Mouse (Mus musculus) R1 (cell line): Measurements from ENCODE around the gene Tmem101.

ENCODE experiments used
- DNase-seq: peaks from one replicate; pipeline ENCODE4 v3.0.0-alpha.2; 2018; ENCODE audit warnings: low read depth, low spot score

The Tmem101 gene

GRCm38 (mm10) chr11:102156786-102157089 lies 534 bp upstream of the Tmem101 start:
- DNase-seq: no peak

- DNase-seq: peak; percentile 44
These were observed 8.8 kb downstream of the Tmem101 start for GRCm38 (mm10) chr11:102147213-102147989.

GRCm38 (mm10) chr11:102146531-102146930 lies 9.7 kb downstream of the Tmem101 start:
- no peak for DNase-seq

DNA sequence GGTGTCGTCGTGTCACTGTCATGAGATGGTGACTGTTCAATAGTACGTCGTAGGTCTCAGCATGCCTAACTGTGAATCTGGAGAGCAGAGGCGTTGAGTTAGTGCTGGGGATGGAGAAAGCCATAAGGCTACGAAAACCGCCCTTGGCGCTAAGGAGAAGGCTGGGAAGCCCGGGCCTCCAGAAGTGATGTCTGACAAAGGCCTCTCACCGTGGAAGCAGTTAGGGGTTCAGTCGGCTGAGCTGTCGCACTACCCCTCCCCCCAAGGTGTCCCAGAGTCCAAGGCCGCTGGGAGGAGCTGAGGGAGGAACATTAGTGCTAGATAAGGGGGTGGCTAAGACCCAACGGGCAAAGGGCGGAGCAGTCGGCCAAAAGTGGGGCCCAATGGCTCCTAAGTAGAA lies 10.2 kb downstream of the Tmem101 start:
- DNase-seq: peak; percentile 39

- DNase-seq: no peak
These were observed 10.7 kb downstream of the Tmem101 start, which contains the start of gene Nags for GRCm38 (mm10) chr11:102145471-102146001. Gene Nags, plus strand, starts transcription at chr11:102145513.

- DNase-seq: peak; percentile 62
These were observed 11.2 kb downstream of the Tmem101 start for GRCm38 (mm10) chr11:102144957-102145470.

GRCm38 (mm10) chr11:102142355-102142754 lies 13.8 kb downstream of the Tmem101 start:
- no peak for DNase-seq

GRCm38 (mm10) chr11:102140508-102140907 lies 15.7 kb downstream of the Tmem101 start:
- peak; percentile 79 for DNase-seq

GRCm38 (mm10) chr11:102138447-102138740 lies 17.8 kb downstream of the Tmem101 start:
- peak; percentile 80 for DNase-seq

DNA sequence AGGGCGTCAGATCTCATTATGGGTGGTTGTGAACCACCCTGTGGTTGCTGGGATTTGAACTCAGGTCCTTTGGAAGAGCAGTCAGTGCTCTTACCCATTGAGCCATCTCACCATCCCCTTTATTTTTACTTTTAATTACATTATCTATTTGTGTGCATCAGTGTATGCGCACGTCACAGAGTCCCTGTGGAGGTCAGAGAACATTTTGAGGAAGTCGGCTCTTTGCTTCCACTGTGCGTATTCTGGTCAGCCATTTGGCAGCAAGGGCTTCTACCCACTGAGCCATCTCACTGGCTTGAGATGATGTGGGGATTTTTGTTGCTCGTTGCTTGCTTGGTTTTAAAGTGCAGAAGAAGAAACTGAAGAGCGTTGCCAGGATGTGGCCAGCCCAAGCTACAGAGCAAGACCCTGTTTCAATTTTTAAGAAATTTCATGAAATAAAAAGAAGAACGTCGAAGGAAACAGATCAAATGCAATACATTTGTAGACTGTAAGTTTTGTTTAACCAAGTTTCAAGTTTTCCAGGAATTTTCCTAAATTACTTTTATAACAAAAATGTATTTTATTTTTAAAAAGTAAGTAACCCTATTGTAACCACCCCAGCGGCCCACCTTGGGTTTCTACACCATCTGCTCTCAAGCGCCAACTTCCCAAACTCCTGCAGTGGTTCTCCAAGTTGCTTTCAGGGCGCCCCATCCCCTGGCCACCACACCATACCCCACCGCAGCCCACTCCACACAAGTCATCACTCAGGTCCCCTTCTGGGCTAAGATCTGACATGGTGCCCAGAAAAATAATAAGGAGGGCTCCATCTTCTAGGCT lies 18.4 kb downstream of the Tmem101 start:
- DNase-seq: no peak

GRCm38 (mm10) chr11:102134516-102134915 lies 21.7 kb downstream of the Tmem101 start:
- peak; percentile 28 for DNase-seq

DNA sequence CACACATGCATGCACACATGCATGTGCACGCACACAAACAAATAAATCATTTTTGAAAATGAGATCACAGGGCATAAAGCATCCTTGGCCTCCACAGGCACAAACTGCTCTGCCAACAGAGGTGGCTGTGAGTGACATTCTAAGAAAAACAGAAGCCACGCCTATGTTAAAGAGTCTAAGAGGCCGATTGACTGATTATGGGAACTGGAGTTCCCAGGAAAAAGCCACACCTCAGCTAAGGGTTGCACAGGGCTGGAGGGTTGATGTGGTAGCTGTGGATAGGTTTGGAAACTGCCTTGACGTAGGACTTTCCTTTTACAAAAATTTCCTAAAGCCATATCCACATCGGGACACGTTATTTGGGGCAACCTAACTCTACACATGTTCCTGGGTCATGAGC lies 38.8 kb downstream of the Tmem101 start:
- no peak for DNase-seq

DNA sequence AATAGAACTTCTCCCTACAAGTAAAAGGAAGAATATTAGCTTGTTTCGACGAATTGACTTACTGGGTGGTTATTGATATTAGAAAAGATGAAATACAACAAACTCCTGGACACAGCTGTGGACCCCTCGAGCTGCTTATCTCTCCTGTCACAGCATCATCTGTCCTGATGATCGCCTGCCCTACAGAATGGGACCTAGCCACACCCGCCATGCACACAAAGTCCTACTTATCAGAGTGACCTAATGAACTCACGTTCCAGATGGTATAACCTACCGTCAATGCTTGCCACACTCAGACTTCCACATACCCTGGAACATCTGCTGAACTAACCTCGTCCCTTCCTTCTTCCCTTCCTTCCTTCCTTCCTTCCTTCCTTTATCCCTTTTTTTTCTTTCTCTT lies 40.0 kb downstream of the Tmem101 start:
- no peak for DNase-seq

DNA sequence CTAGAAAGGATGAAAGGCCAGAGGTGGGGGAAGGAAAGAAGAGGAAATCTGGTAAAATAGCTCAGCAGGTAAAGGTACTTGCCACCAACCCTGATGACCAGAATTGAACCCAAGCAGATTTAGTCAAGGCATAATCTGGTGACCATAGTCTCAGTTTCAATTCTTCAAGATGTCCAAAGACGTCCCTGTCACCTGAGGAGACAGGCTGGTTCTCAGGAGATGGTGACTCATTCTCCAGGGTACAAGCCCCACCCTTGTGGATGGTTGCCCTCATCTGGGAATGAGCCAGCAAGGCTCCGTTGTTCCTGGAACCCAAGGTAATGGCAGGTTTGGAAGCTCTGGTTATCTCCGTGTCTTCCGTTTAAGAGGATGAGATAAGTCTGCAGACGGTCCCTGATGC lies 44.6 kb downstream of the Tmem101 start:
- DNase-seq: no peak

GRCm38 (mm10) chr11:102107732-102108131 lies 48.5 kb downstream of the Tmem101 start, which contains the start of gene Pyy:
Gene Pyy, minus strand, starts transcription at chr11:102107832.
- no peak for DNase-seq

DNA sequence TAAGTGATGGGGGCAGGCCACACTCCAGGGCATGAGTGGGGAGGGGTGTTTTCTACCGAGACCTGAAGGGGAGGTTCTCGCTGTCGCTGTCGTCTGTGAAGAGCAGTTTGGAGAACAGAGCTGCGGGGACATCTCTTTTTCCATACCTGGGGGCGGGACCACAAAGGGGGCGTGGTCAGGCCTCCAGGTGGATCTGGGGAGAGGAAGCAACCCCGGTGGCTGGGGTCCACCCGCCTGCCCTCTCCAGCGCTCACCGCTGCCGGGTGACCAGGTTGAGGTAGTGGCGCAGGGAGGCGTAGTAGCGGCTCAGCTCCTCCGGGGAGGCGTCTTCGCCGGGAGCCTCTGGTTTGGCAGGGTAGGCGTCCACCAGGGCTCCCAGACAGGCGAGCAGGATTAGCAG lies 49.3 kb downstream of the Tmem101 start:
- DNase-seq: peak; percentile 55
